Mouse (Mus musculus) kidney, adult 2 months (tissue): ENCODE data around the gene Ptp4a2.

Experiments
- CTCF ChIP-seq: fragments of 200-500 bp; conservative IDR thresholded peaks from 2 replicates; pipeline ENCODE4 v1.5.1; 2011; ENCODE audit warnings: low read depth, mild to moderate bottlenecking, control low read depth, low read length, moderate library complexity, mixed read lengths; ENCODE audit not compliant: insufficient read depth, insufficient read length
- POLR2A ChIP-seq: fragments of 200-500 bp; IDR thresholded peaks from one replicate; pipeline ENCODE4 v1.6.1; 2011; ENCODE audit warnings: low read depth, low read length, control low read depth

GRCm38 (mm10) chr4:129862357-129862756 is 51.3 kb downstream of the Ptp4a2 start:
- TF ChIP-seq CTCF: no peak
- TF ChIP-seq POLR2A: no peak
